Mouse (Mus musculus): Measurements from ENCODE around the gene Tmem169.

DNA sequence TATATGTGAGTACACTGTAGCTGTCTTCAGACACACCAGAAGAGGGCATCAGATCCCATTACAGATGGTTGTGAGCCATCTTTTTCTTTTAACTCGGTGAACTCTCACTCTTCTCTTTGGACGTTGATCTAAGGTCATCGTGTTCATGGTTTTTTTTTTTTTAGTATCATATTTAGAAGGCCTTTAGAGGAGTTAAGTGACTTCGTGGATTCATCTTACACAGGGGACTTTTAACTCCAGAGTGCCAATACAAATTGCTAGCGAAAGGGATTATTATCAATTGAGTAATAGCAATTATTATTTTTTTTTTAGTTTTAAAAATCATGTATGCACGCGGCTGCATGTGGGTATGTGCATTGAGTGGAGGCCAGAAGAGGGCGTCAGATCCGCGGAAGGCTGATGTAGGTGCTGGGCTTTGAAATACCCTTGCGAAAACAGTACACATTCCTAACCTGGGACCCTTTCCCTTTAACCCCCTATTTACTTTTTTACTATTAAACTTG is 22.6 kb downstream of the Tmem169 start:
- TF ChIP-seq CTCF (IDR thresholded peaks at IDR 0.05; ENCODE audit: low read depth, low read length) (no peak), POLR2AphosphoS5 (IDR thresholded peaks at IDR 0.05; ENCODE audit: insufficient replicate concordance, low read depth, low read length) (no peak), TAL1 (conservative IDR thresholded peaks at IDR 0.05; ENCODE audit: low read depth, low read length) (no peak), GATA2 (IDR thresholded peaks at IDR 0.05; ENCODE audit: borderline replicate concordance, low read depth, low read length) (no peak), GATA1 (IDR thresholded peaks at IDR 0.05; ENCODE audit: borderline replicate concordance, low read length) (no peak)

Measured in G1E (cell line).